25 mouse cellular contexts compared by ENCODE assay signal in the genomic region with DNA sequence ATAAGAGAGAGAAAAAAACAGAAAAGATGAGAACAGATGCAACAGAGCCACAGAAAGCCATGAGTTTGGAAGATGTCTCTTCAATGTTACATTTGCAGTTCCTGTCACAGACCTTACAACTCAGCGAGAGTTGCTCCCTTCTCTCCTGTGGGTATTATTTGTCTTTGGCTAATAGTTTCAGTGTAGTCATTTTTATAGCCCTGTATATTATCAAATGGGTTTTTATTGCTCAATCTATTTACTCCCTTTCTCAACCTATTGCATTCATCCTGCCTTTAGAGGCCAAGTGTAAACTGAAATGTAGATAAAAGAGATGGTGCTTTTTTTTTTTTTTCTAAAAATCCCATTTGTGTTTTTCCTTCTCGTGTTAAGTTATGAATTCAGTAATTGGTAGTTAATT.
"Had no signal": no experiment of that assay in that cellular context is flagged by ENCODE, and none has a peak within 500 bp of the region (broad histone marks: within the 10 kb centered on the region; RNA-seq: fewer than 3 reads in every experiment).

No protein-coding gene starts in this region.

- DNase-seq: cerebellum, adult 2 months; cerebellum, adult 8-10 months; cerebellum, adult 9-10 months; cerebellum, adult 9-11 months; cerebellum, postnatal 10 days; cerebellum, postnatal 14 days; cerebellum, postnatal 25 days; cerebellum, postnatal 36 days; embryo, embryonic 11 days; forebrain, postnatal 0 days; gastrocnemius, adult 2 months; gastrocnemius, postnatal 10 days; gastrocnemius, postnatal 14 days; gastrocnemius, postnatal 25 days; gastrocnemius, postnatal 36 days had no signal

- H3K9ac ChIP-seq: embryonic facial prominence, embryonic 12.5 days; embryonic facial prominence, embryonic 13.5 days; embryonic facial prominence, embryonic 15.5 days; forebrain, embryonic 12.5 days; forebrain, embryonic 13.5 days; forebrain, embryonic 15.5 days; forebrain, postnatal 0 days had no signal

- H3K4me1 ChIP-seq: forebrain, embryonic 12.5 days; forebrain, embryonic 13.5 days had no signal

- H3K27me3 ChIP-seq: embryonic facial prominence, embryonic 12.5 days; embryonic facial prominence, embryonic 13.5 days; embryonic facial prominence, embryonic 15.5 days; forebrain, embryonic 12.5 days; forebrain, embryonic 13.5 days; forebrain, embryonic 15.5 days had no signal

- H3K4me2 ChIP-seq: embryonic facial prominence, embryonic 12.5 days; embryonic facial prominence, embryonic 13.5 days; embryonic facial prominence, embryonic 15.5 days; forebrain, embryonic 12.5 days; forebrain, embryonic 13.5 days; forebrain, embryonic 15.5 days had no signal

- H3K4me3 ChIP-seq: embryonic facial prominence, embryonic 10.5 days; embryonic facial prominence, embryonic 12.5 days; embryonic facial prominence, embryonic 13.5 days; embryonic facial prominence, embryonic 15.5 days; erythroblast, embryonic 14.5 days; forebrain, embryonic 10.5 days; forebrain, embryonic 12.5 days; forebrain, embryonic 13.5 days; forebrain, embryonic 15.5 days had no signal

- H3K36me3 ChIP-seq: embryonic facial prominence, embryonic 10.5 days; embryonic facial prominence, embryonic 12.5 days; embryonic facial prominence, embryonic 13.5 days; embryonic facial prominence, embryonic 15.5 days; forebrain, embryonic 10.5 days; forebrain, embryonic 12.5 days; forebrain, embryonic 15.5 days had no signal

- H3K27ac ChIP-seq: embryonic facial prominence, embryonic 10.5 days; embryonic facial prominence, embryonic 12.5 days; embryonic facial prominence, embryonic 13.5 days; embryonic facial prominence, embryonic 15.5 days; forebrain, embryonic 10.5 days; forebrain, embryonic 12.5 days; forebrain, embryonic 13.5 days; forebrain, embryonic 15.5 days had no signal

- H3K9me3 ChIP-seq: embryonic facial prominence, embryonic 10.5 days; embryonic facial prominence, embryonic 12.5 days; embryonic facial prominence, embryonic 13.5 days; embryonic facial prominence, embryonic 15.5 days; forebrain, embryonic 10.5 days; forebrain, embryonic 12.5 days; forebrain, embryonic 13.5 days; forebrain, embryonic 15.5 days had no signal

- ATAC-seq: forebrain, embryonic 13.5 days; forebrain, embryonic 14.5 days; forebrain, embryonic 15.5 days; forebrain, postnatal 0 days had no signal
